Mouse (Mus musculus): ENCODE measurements around the gene Adamts16.

Adamts16 gene

DNA sequence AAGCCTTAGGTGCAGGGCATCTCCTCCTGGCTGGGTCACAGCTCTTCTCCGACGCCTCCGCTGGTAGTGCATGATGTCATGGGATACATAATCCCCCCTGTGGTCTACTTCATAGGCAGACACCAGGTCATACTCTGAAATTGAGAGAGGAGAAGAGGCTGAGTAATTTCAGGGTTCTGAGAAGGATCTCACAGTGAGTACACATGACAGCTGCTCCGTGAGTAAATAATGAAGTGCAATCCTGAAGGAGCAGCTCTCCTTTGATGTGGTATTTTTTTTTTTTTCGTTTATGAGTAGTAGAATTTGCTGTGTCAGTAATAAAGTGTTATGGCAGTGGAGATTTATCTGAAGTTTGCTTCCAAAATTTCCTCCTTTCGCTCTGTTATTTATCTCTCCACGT lies 5.4 kb downstream of the Adamts16 start:
- DNase-seq (ENCODE audit: inconsistent age in 2 of 2, low spot score in 1 of 2) = no peak

- DNase-seq (ENCODE audit: inconsistent age in 2 of 2, low spot score in 1 of 2) = no peak
Measured at GRCm38 (mm10) chr13:70832593-70833138, 8.9 kb downstream of the Adamts16 start.

GRCm38 (mm10) chr13:70831041-70831440 lies 10.6 kb downstream of the Adamts16 start:
- no peak for DNase-seq (ENCODE audit: inconsistent age in 2 of 2, low spot score in 1 of 2)

DNA sequence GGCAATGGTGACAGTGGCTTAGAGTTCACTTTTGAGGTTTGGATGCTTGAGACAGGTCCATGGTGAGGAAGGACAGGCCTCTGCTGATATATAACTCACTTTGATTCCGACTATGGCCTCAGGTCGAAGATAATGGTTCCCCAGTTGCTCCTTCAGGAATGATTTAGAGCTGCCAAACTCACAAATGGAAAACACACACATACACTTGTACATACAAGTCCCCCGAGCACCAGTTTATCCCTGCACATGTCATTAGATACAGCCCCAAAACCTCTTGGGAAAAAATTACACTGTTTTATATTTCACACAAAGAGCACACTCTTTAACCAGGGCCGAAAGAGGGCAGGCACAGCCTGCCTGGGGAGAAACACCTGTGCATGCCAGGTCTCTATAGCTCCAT lies 14.1 kb downstream of the Adamts16 start:
- DNase-seq (ENCODE audit: inconsistent age in 2 of 2, low spot score in 1 of 2) = no peak

GRCm38 (mm10) chr13:70825265-70825664 lies 16.3 kb downstream of the Adamts16 start:
- DNase-seq (ENCODE audit: inconsistent age in 2 of 2, low spot score in 1 of 2) = no peak

DNA sequence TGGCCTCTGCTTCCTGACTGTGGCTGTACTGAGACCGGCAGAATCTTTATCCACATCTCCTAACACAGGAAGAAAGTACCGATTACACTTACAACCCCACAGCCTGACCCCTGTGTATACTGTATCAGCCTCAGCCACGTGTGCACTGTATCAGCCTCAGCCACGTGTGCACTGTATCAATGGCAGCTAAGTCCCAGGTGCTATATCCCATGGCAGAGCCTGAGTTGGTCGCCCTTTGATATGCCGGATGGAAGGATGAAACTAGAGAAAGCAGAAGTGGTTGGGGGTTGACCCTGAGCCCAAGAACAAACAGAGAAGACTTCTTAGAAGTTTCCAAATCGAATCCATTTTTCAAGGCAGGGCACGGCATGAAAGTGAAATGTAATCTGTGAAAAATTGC lies 17.9 kb downstream of the Adamts16 start:
- no peak for DNase-seq (ENCODE audit: inconsistent age in 2 of 2, low spot score in 1 of 2)

- peak in 1 of 2 experiments; percentile 27 for DNase-seq (ENCODE audit: inconsistent age in 2 of 2, low spot score in 1 of 2)
Measured at GRCm38 (mm10) chr13:70818982-70819381, 22.6 kb downstream of the Adamts16 start.

GRCm38 (mm10) chr13:70814423-70814822 lies 27.2 kb downstream of the Adamts16 start:
- DNase-seq (ENCODE audit: inconsistent age in 2 of 2, low spot score in 1 of 2) = no peak

DNA sequence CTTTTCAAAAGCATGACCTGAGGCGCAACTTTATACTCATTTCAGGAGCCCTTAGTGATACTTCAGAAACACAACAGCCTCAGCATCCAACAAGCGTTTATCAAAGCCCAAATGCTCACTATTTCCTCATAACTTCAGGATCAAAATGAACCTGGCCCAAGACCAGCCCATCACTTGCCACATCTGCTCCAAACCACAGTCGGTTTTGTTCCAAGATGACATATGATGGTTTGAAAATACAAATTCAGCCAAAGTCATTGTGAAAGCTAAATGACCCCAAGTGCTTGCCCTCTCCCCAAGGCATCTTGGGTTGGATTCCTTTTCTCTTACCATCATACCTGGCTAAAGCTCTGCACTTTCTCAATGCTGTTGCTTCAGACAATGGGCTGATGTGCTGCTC lies 36.1 kb downstream of the Adamts16 start:
- no peak for DNase-seq (ENCODE audit: inconsistent age in 2 of 2, low spot score in 1 of 2)

- no peak for DNase-seq (ENCODE audit: inconsistent age in 2 of 2, low spot score in 1 of 2)
Measured at GRCm38 (mm10) chr13:70802849-70803248, 38.8 kb downstream of the Adamts16 start.

GRCm38 (mm10) chr13:70799322-70799721 lies 42.3 kb downstream of the Adamts16 start:
- no peak for DNase-seq (ENCODE audit: inconsistent age in 2 of 2, low spot score in 1 of 2)

- DNase-seq (ENCODE audit: inconsistent age in 2 of 2, low spot score in 1 of 2) = no peak
Measured at GRCm38 (mm10) chr13:70798396-70798795, 43.2 kb downstream of the Adamts16 start.

GRCm38 (mm10) chr13:70794074-70794572 lies 47.5 kb downstream of the Adamts16 start:
- no peak for DNase-seq (ENCODE audit: inconsistent age in 2 of 2, low spot score in 1 of 2)

DNA sequence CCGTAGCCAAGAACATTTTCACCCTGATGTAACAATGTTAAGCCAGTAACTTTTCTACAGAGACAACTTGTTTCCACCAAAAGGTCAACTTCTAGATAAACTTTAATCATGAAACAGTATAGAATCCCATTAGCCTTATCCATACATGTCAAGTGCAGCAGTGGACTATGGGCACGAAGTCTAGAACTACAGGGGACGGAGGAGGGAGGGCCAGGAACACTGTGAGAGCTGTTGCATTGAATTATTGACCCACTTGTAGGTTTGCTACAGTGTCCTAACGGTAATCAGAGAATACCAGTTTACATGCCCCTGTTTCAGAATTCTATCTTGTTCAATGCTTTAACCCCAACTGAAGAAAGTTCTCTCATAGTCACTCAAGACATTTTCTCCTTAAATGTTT lies 48.0 kb downstream of the Adamts16 start:
- DNase-seq (ENCODE audit: inconsistent age in 2 of 2, low spot score in 1 of 2) = no peak

DNA sequence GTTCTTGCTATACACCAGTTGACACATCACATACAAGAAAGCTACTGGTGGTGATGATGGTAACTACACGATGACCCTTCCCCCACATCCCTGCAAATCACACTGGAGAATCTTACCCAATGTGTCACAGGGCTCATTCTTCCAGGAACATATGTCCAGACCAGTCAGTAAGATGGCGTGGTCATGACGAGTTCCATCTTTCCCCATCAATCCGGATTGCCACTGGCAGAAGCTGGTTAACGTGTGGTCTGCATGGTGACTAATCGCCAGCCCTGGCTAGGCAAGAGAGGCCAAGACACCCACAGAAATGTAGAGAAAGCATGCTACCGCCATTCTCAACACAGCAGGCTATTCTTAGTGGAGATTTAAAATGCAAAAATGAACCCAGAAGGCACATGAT lies 48.7 kb downstream of the Adamts16 start:
- no peak for DNase-seq (ENCODE audit: inconsistent age in 2 of 2, low spot score in 1 of 2)

DNA sequence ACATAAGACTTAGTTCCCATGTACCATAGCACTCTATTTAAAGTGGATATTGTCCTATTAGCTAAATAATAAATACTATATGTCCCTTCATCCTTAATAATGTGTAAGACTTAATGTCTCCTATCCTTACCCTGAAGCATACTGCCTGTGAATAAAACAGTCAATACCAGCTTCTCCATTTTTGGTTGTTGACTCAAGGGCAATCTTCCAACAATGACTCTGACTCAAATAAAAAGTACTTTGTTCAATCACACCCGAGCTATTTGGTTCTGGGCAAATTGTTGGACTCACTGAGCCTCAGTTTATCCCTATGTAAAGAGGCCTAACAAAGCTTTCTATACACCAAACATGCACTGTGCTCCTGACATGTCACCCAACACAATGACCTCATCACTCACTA lies 51.8 kb downstream of the Adamts16 start:
- no peak for DNase-seq (ENCODE audit: inconsistent age in 2 of 2, low spot score in 1 of 2)

GRCm38 (mm10) chr13:70789022-70789421 lies 52.6 kb downstream of the Adamts16 start:
- peak; percentile 80 to 92 for DNase-seq (ENCODE audit: inconsistent age in 2 of 2, low spot score in 1 of 2)

GRCm38 (mm10) chr13:70785078-70785477 lies 56.5 kb downstream of the Adamts16 start:
- DNase-seq (ENCODE audit: inconsistent age in 2 of 2, low spot score in 1 of 2) = no peak

- peak in 1 of 2 experiments; percentile 31 for DNase-seq (ENCODE audit: inconsistent age in 2 of 2, low spot score in 1 of 2)
Measured at GRCm38 (mm10) chr13:70784126-70784525, 57.5 kb downstream of the Adamts16 start.

GRCm38 (mm10) chr13:70779781-70780180 lies 61.8 kb downstream of the Adamts16 start:
- no peak for DNase-seq (ENCODE audit: inconsistent age in 2 of 2, low spot score in 1 of 2)

GRCm38 (mm10) chr13:70778872-70779554 lies 62.6 kb downstream of the Adamts16 start:
- DNase-seq (ENCODE audit: inconsistent age in 2 of 2, low spot score in 1 of 2) = no peak

- no peak for DNase-seq (ENCODE audit: inconsistent age in 2 of 2, low spot score in 1 of 2)
Measured at GRCm38 (mm10) chr13:70771100-70771499, 70.5 kb downstream of the Adamts16 start.

DNA sequence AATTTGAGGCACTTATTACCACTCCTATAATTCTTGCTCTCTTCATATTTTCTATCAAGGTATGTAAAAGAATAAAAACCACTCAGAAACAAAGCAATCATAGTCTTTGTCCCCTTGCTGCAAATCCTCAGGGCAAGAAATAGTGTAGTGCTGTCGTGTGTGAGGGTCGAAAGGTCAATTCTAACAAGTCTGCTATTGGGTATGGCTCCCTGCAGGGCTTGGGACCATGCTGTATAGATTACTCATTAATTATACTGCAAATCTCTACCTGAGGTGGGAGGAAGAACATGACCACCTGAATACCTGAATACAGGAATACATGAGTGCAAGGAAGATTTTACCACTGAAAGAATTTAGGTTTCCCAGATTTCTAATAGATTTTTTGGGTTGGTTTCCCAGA lies 72.5 kb downstream of the Adamts16 start:
- DNase-seq (ENCODE audit: inconsistent age in 2 of 2, low spot score in 1 of 2) = no peak

Measured in adrenal gland, adult (tissue).